Mouse (Mus musculus) stomach, postnatal 0 days (tissue): ENCODE measurements around the gene Snhg11. TPM values are rescaled to one million over a fixed set of nuclear protein-coding genes. Genes with fewer than 3 reads are reported as not detected.
A peak's percentile ranks its signal among the peaks of the same experiment; 100 is the strongest.
"Not testable (repeated sequence)": the region's sequence is repeated elsewhere in the genome, so short reads cannot be mapped to it uniquely, and the experiment has no call there.

Experiments used
- ATAC-seq: fragments of 200-750 bp; cut with Nextera tagmentation; 2 replicates; pipeline ENCODE4 v1.8.0; 2017; ENCODE audit not compliant: low FRiP score, low TSS enrichment
- DNase-seq: peaks from one replicate; pipeline ENCODE4 v3.0.0-alpha.2; 2016; ENCODE audit warnings: low spot score
- H3K27ac ChIP-seq: fragments of 300-500 bp; sonication (generic); replicated peaks from 2 replicates; pipeline ENCODE4 v1.5.1; 2014; ENCODE audit warnings: mild to moderate bottlenecking, control low read depth
- H3K27me3 ChIP-seq: fragments of 300-500 bp; sonication (generic); 2 replicates; pipeline ENCODE4 v1.6.1; 2014; ENCODE audit warnings: low read length; ENCODE audit not compliant: control insufficient read depth, insufficient read depth
- H3K36me3 ChIP-seq: fragments of 300-500 bp; sonication (generic); 2 replicates; pipeline ENCODE4 v1.6.1; 2014; ENCODE audit warnings: low read length, mixed read lengths; ENCODE audit not compliant: control insufficient read depth, insufficient read depth
- H3K4me1 ChIP-seq: fragments of 300-500 bp; sonication (generic); replicated peaks from 2 replicates; pipeline ENCODE4 v1.6.1; 2014; ENCODE audit warnings: antibody characterized with exemption; ENCODE audit not compliant: control insufficient read depth, insufficient read depth
- H3K4me2 ChIP-seq: fragments of 300-500 bp; sonication (generic); replicated peaks from 2 replicates; pipeline ENCODE4 v1.6.1; 2014; ENCODE audit warnings: low read depth, mild to moderate bottlenecking, control low read depth, moderate library complexity
- H3K4me3 ChIP-seq: fragments of 300-500 bp; sonication (generic); 2 replicates; pipeline ENCODE4 v1.5.1; 2014; ENCODE audit warnings: low read depth, low read length, control low read depth
- H3K9ac ChIP-seq: fragments of 300-500 bp; sonication (generic); 2 replicates; pipeline ENCODE4 v1.6.1; 2014; ENCODE audit warnings: mild to moderate bottlenecking, low read length, control low read depth, mixed read lengths
- H3K9me3 ChIP-seq: fragments of 300-500 bp; sonication (generic); 2 replicates; pipeline ENCODE4 v1.6.1; 2016; ENCODE audit warnings: low read length; ENCODE audit not compliant: control insufficient read depth
- CTCF ChIP-seq: IDR thresholded peaks from 2 replicates; pipeline ENCODE4 v1.5.1; 2016; ENCODE audit warnings: antibody characterized with exemption, low read depth, mild to moderate bottlenecking, moderate library complexity
- EP300 ChIP-seq: optimal IDR thresholded peaks from 2 replicates; pipeline ENCODE3; 2016; ENCODE audit warnings: antibody characterized with exemption
- whole genome bisulfite sequencing: fragments of 180-500 bp; shearing (Covaris S2); extraction: QIAGEN DNeasy Blood & Tissue Kit; methylation state at CpG from one replicate; pipeline ENCODE4 v1.1.7; 2014; 5-methylcytosine and 5-hydroxymethylcytosine counted together
- polyA plus RNA-seq: library from polyadenylated mRNA; unstranded; fragments of >200 nt; fragmentation: Nextera tagmentation; extraction: Ambion mirVana; gene quantifications from 2 replicates; pipeline ENCODE4 v1.2.1, GENCODE M21; 2015

Snhg11 gene
- polyA plus RNA-seq, 1 experiment from 2014 or later = 3.7 TPM

GRCm38 (mm10) chr2:158396369-158396768, 20.9 kb downstream of the Snhg11 start:
- Histone ChIP-seq H3K27ac (no peak overlapping the region), H3K4me3 (no peak overlapping the region), H3K27me3 (no peaks in the 10 kb centered on the region), H3K4me1 (no peaks in the 10 kb centered on the region), H3K4me2 (no peak overlapping the region), H3K36me3 (no peaks in the 10 kb centered on the region), H3K9me3 (no peaks in the 10 kb centered on the region), H3K9ac (no peak overlapping the region)
- 84% methylated on average over 6 of the region's 6 CpGs for WGBS
- ATAC-seq (no peak), DNase-seq (no peak)
- TF ChIP-seq CTCF (no peak), EP300 (no peak)

GRCm38 (mm10) chr2:158397140-158397539, 21.7 kb downstream of the Snhg11 start:
- ATAC-seq = peak; percentile 89
- not testable (repeated sequence) for H3K27ac ChIP-seq, H3K4me2 ChIP-seq, H3K4me3 ChIP-seq, H3K9ac ChIP-seq, H3K4me1 ChIP-seq, H3K36me3 ChIP-seq, H3K27me3 ChIP-seq, H3K9me3 ChIP-seq
- 52% methylated on average over 13 of the region's 13 CpGs for WGBS
- peak; percentile 66 for DNase-seq

GRCm38 (mm10) chr2:158402915-158403314, 27.5 kb downstream of the Snhg11 start:
- H3K36me3 ChIP-seq = no peaks in the 10 kb centered on the region
- DNase-seq (no peak), ATAC-seq (no peak)
- no peak overlapping the region for H3K4me3 ChIP-seq
- no peaks in the 10 kb centered on the region for H3K9me3 ChIP-seq
- TF ChIP-seq CTCF = no peak
- no peak for TF ChIP-seq EP300
- WGBS = 84% methylated on average over 7 of the region's 7 CpGs
- H3K4me2 ChIP-seq = no peak overlapping the region
- no peak overlapping the region for H3K9ac ChIP-seq
- H3K27me3 ChIP-seq = no peaks in the 10 kb centered on the region
- no peaks in the 10 kb centered on the region for H3K4me1 ChIP-seq
- no peak overlapping the region for H3K27ac ChIP-seq

- Histone ChIP-seq H3K4me3 (peak overlapping the region; percentile 85), H3K27ac (no peak overlapping the region), H3K36me3 (no peaks in the 10 kb centered on the region), H3K4me1 (0 out of 2 replicates have a peak, but pooled peaks cover 5% of the 10 kb centered on the region), H3K4me2 (peak overlapping the region; percentile 60), H3K9ac (peak overlapping the region; percentile 48; the same call in 1 of the 2 replicates), H3K27me3 (no peaks in the 10 kb centered on the region), H3K9me3 (no peaks in the 10 kb centered on the region)
- DNase-seq (no peak), ATAC-seq (peak; percentile 74; the same call in 1 of the 2 replicates)
- 15% methylated on average over 14 of the region's 14 CpGs for WGBS
- TF ChIP-seq EP300 (no peak), CTCF (no peak)
Observed at GRCm38 (mm10) chr2:158408997-158409594, 33.7 kb downstream of the Snhg11 start.

GRCm38 (mm10) chr2:158409595-158410021, 34.2 kb downstream of the Snhg11 start, which contains the start of gene Ralgapb:
TSS of gene Ralgapb (plus strand) at chr2:158409848.
- Histone ChIP-seq H3K9me3 (no peaks in the 10 kb centered on the region), H3K27ac (peak within 1 kb of the TSS; percentile 93), H3K4me2 (peak within 1 kb of the TSS; percentile 90), H3K9ac (peak within 1 kb of the TSS; percentile 91), H3K27me3 (no peaks in the 10 kb centered on the region), H3K4me1 (0 out of 2 replicates have a peak, but pooled peaks cover 5% of the 10 kb centered on the region), H3K36me3 (no peaks in the 10 kb centered on the region), H3K4me3 (peak within 1 kb of the TSS; percentile 85)
- DNase-seq (peak; percentile 98), ATAC-seq (peak; percentile 89)
- no peak for TF ChIP-seq EP300
- peak; percentile 80 for TF ChIP-seq CTCF
- under 1% methylated on average over 45 of the region's 46 CpGs for WGBS
